Mouse (Mus musculus): ENCODE measurements around the gene Casp8ap2.

The Casp8ap2 gene

DNA sequence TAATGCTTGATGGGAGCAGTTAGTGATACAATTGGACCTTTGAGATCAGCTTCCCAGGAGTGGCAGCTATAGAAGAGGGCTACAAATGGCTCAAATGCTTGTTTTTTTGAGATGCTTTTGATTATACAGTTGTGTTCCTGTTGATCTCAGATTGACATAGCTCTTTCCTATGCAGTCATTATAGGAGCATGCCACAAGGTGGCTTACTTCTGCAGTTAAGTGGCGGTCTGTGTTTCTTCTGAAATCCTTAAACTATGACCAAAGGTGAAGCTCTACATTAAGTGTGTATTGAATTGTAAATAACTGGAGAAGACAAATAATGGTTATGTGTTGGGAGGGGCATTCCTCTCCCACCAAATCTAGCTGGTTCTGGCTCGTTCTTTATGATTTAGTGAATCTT is 54.6 kb downstream of the Casp8ap2 start:
- DNase-seq: no peak

DNA sequence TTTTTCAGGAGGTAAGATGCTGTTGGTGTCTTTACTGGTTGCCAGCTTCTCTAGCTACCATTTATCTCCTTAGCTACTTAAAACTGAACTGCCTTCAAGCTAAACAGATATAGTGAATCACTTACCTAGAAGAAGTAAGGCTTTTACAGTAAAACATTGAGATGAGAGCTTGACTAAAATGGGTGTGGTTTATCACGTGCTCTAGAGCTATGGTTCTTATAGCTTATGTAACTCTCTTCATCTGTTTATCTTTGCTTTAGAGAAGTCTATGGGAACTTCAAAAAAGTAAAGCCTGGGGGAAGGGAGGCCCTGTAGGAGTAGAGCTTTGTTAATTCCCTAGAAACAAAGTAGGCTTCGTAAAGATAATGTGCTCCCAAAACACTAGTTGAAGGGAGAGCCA is 58.8 kb downstream of the Casp8ap2 start:
- DNase-seq: no peak

DNA sequence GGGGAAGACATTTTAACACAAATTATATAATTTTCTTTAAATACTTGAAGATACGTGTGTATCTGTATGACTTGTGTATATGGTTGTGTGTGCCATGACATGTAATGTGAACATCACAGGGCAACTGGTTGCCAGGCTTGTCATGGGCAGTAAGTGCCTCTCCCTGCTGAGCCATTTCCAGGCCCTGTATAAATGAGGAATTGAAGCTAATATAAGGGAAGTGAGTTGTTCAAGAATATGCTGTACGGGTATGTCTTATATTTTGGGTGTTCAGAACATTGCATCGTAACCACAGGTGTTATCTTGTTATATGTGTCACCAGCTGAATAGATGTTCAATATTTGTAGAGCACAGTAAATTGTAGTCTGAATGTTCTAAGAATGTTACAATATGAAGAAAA is 62.2 kb downstream of the Casp8ap2 start:
- no peak for DNase-seq

DNA sequence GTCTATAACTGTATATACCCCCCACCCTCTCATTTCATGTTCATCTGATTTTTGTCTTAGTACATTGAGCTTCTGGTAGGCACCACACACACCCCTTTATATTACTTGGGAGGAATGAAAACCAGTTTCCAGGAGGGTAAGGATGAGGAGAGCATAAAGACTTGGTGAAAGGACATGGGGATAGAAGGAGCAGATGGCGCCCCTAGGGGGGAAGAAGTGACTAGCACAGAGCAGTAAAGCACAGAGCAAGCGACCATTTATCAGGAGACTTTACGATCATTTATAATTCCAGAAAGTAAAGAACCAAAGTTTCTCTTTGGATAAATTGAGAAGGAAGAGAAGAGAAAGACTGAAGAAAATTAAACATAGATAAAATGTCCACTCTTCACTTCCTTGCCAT is 65.6 kb downstream of the Casp8ap2 start:
- no peak for DNase-seq

DNA sequence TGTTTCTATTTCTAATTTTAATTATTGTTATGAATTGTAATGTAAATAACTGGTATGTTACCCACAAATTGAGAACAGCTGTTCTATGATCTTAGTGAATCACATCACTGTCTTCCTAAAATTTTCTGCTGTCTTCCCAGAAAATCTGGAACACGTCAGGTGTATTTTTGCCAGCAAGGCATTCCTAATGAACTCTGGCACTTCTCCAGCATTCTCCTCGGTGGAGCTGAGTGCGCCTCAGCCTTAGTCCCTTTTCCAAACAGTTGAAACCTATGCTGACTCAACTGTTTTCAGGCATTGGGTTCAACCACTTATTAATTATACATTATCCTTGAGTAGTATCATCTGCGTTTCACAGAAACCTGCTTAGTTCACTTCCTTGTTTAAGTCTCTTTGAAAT is 67.2 kb downstream of the Casp8ap2 start:
- no peak for DNase-seq

DNA sequence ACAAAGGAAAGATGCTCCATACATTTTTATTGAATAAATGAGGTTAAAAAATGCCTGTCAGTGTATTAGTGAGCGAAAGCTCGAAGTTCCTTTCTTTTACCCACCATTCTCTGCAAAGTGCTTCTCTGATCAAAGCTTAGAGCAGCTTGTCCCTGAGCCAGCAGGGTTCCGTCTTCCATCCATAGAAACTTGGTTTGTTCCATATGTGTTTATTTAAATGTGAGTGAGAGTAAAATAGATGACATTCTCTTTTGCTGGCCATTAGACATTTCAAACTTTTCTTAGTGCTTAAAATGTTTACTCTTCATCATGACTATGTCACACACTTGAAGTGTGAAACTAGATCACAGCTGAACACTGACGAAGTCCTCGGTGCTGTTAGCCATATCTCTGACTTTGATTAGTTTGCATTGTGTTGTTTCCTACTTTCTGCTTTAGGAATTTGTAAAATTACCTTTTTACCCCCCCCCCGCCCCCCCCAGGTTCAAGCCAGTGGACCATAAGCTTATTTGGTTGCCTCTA is 67.9 kb downstream of the Casp8ap2 start:
- DNase-seq: no peak

Data from cerebellum, adult 18-20 months (tissue).